Mouse (Mus musculus) midbrain, embryonic 15.5 days (tissue): ENCODE results near the gene Stoml2. TPM values are rescaled to one million over a fixed set of nuclear protein-coding genes. Genes with fewer than 3 reads are reported as not detected.
A peak's percentile ranks its signal among the peaks of the same experiment; 100 is the strongest.
"Not testable (repeated sequence)": the region's sequence is repeated elsewhere in the genome, so short reads cannot be mapped to it uniquely, and the experiment has no call there.

ENCODE experiments used
- ATAC-seq: fragments of 200-750 bp; cut with Nextera tagmentation; replicated peaks from 2 replicates; pipeline ENCODE4 v1.8.0; 2017; ENCODE audit warnings: moderate TSS enrichment
- H3K27ac ChIP-seq: fragments of 300-500 bp; sonication (generic); 2 replicates; pipeline ENCODE4 v1.5.1; 2015; ENCODE audit warnings: mild to moderate bottlenecking, inconsistent platforms
- H3K27me3 ChIP-seq: fragments of 300-500 bp; sonication (generic); replicated peaks from 2 replicates; pipeline ENCODE4 v1.6.1; 2015; ENCODE audit warnings: inconsistent platforms
- H3K36me3 ChIP-seq: fragments of 300-500 bp; sonication (generic); replicated peaks from 2 replicates; pipeline ENCODE4 v1.6.1; 2015; ENCODE audit warnings: inconsistent platforms
- H3K4me1 ChIP-seq: fragments of 300-500 bp; sonication (generic); 2 replicates; pipeline ENCODE4 v1.6.1; 2015; ENCODE audit warnings: inconsistent platforms
- H3K4me2 ChIP-seq: fragments of 300-500 bp; sonication (generic); 2 replicates; pipeline ENCODE4 v1.6.1; 2015; ENCODE audit warnings: inconsistent platforms, mild to moderate bottlenecking, moderate library complexity
- H3K4me3 ChIP-seq: fragments of 300-500 bp; sonication (generic); 2 replicates; pipeline ENCODE4 v1.5.1; 2015; ENCODE audit warnings: mild to moderate bottlenecking, inconsistent platforms
- H3K9ac ChIP-seq: fragments of 300-500 bp; sonication (generic); 2 replicates; pipeline ENCODE4 v1.6.1; 2015; ENCODE audit warnings: mild to moderate bottlenecking, inconsistent platforms
- H3K9me3 ChIP-seq: fragments of 300-500 bp; sonication (generic); 2 replicates; pipeline ENCODE4 v1.6.1; 2016; ENCODE audit warnings: inconsistent platforms
- WGBS: fragments of 180-500 bp; shearing (Covaris S2); methylation state at CpG from one replicate; pipeline ENCODE4 v1.1.7; 2015; ENCODE audit warnings: mixed read lengths; 5-methylcytosine and 5-hydroxymethylcytosine counted together
- polyA plus RNA-seq: library from polyadenylated mRNA; unstranded; fragments of >200 nt; fragmentation: Nextera tagmentation; extraction: Ambion mirVana; gene quantifications from 2 replicates; pipeline ENCODE4 v1.2.1, GENCODE M21; 2015

Stoml2 gene
- polyA plus RNA-seq, 1 experiment from 2014 or later = 218 TPM

- Histone ChIP-seq H3K4me1 (no peaks in the 10 kb centered on the region), H3K4me2 (no peak overlapping the region), H3K27ac (no peak overlapping the region), H3K36me3 (peaks cover 33% of the 10 kb centered on the region), H3K9ac (no peak overlapping the region), H3K4me3 (no peak overlapping the region), H3K9me3 (no peaks in the 10 kb centered on the region), H3K27me3 (no peaks in the 10 kb centered on the region)
- no peak for ATAC-seq
- WGBS = 94% methylated on average over 4 of the region's 4 CpGs
Measured at GRCm38 (mm10) chr4:43018156-43018555, 13.4 kb downstream of the Stoml2 start.

GRCm38 (mm10) chr4:43012091-43012490 is 19.4 kb downstream of the Stoml2 start:
- H3K4me2 ChIP-seq = no peak overlapping the region
- WGBS = 100% methylated on average over 1 of the region's 1 CpGs
- H3K9ac ChIP-seq = no peak overlapping the region
- ATAC-seq = no peak
- H3K4me3 ChIP-seq = no peak overlapping the region
- no peaks in the 10 kb centered on the region for H3K36me3 ChIP-seq
- no peaks in the 10 kb centered on the region for H3K27me3 ChIP-seq
- peaks cover 14% of the 10 kb centered on the region for H3K4me1 ChIP-seq
- H3K9me3 ChIP-seq = no peaks in the 10 kb centered on the region
- no peak overlapping the region for H3K27ac ChIP-seq

- Histone ChIP-seq H3K4me3 (peak within 1 kb of the TSS; percentile 84), H3K9ac (peak within 1 kb of the TSS; percentile 56), H3K36me3 (no peaks in the 10 kb centered on the region), H3K4me2 (peak within 1 kb of the TSS; percentile 88), H3K27me3 (no peaks in the 10 kb centered on the region), H3K9me3 (no peaks in the 10 kb centered on the region), H3K27ac (peak within 1 kb of the TSS; percentile 67), H3K4me1 (peaks cover 14% of the 10 kb centered on the region)
- peak; percentile 93 for ATAC-seq
- under 1% methylated on average over 37 of the region's 37 CpGs for WGBS
Measured at GRCm38 (mm10) chr4:43010161-43011038, 21.1 kb downstream of the Stoml2 start, which contains the start of gene Fancg. Gene Fancg (minus strand): TSS chr4:43010506.

GRCm38 (mm10) chr4:43005765-43006164 is 25.7 kb downstream of the Stoml2 start:
- Histone ChIP-seq H3K9me3 (no peaks in the 10 kb centered on the region), H3K4me1 (peaks cover 13% of the 10 kb centered on the region), H3K27ac (no peak overlapping the region), H3K36me3 (no peaks in the 10 kb centered on the region), H3K4me2 (no peak overlapping the region), H3K4me3 (no peak overlapping the region), H3K9ac (no peak overlapping the region), H3K27me3 (no peaks in the 10 kb centered on the region)
- 61% methylated on average over 2 of the region's 2 CpGs for WGBS
- ATAC-seq = no peak

- Histone ChIP-seq H3K4me1 (peaks cover 12% of the 10 kb centered on the region), H3K36me3 (no peaks in the 10 kb centered on the region), H3K4me3 (no peak overlapping the region), H3K9me3 (no peaks in the 10 kb centered on the region), H3K27ac (no peak overlapping the region), H3K27me3 (no peaks in the 10 kb centered on the region), H3K4me2 (no peak overlapping the region), H3K9ac (no peak overlapping the region)
- no peak for ATAC-seq
- WGBS = 100% methylated on average over 3 of the region's 3 CpGs
Measured at GRCm38 (mm10) chr4:43004951-43005350, 26.6 kb downstream of the Stoml2 start.

- ATAC-seq = no peak
- H3K9ac ChIP-seq = no peak overlapping the region
- H3K9me3 ChIP-seq = no peaks in the 10 kb centered on the region
- 74% methylated on average over 12 of the region's 12 CpGs for WGBS
- H3K4me2 ChIP-seq = no peak overlapping the region
- H3K36me3 ChIP-seq = no peaks in the 10 kb centered on the region
- H3K4me1 ChIP-seq = peaks cover 15% of the 10 kb centered on the region
- H3K27ac ChIP-seq = no peak overlapping the region
- H3K27me3 ChIP-seq = no peaks in the 10 kb centered on the region
- no peak overlapping the region for H3K4me3 ChIP-seq
Measured at GRCm38 (mm10) chr4:43002756-43003439, 28.6 kb downstream of the Stoml2 start.

GRCm38 (mm10) chr4:43001272-43001671 is 30.2 kb downstream of the Stoml2 start:
- no peaks in the 10 kb centered on the region for H3K9me3 ChIP-seq
- no peak overlapping the region for H3K4me3 ChIP-seq
- no peaks in the 10 kb centered on the region for H3K27me3 ChIP-seq
- no peak overlapping the region for H3K4me2 ChIP-seq
- no peak for ATAC-seq
- 81% methylated on average over 2 of the region's 2 CpGs for WGBS
- no peaks in the 10 kb centered on the region for H3K36me3 ChIP-seq
- H3K9ac ChIP-seq = no peak overlapping the region
- peaks cover 27% of the 10 kb centered on the region for H3K4me1 ChIP-seq
- peak overlapping the region; percentile 95 for H3K27ac ChIP-seq

GRCm38 (mm10) chr4:43000141-43000986 is 31.1 kb downstream of the Stoml2 start, which contains the start of gene Vcp:
Gene Vcp (minus strand): TSS chr4:43000507.
- WGBS = 1% methylated on average over 55 of the region's 56 CpGs
- Histone ChIP-seq H3K9ac (peak within 1 kb of the TSS; percentile 90), H3K4me2 (peak within 1 kb of the TSS; percentile 63), H3K4me1 (peaks cover 27% of the 10 kb centered on the region), H3K4me3 (peak within 1 kb of the TSS; percentile 88), H3K27ac (peak within 1 kb of the TSS; percentile 95)
- peak; percentile 99 for ATAC-seq
- not testable (repeated sequence) for H3K36me3 ChIP-seq, H3K27me3 ChIP-seq, H3K9me3 ChIP-seq

- H3K27me3 ChIP-seq = no peaks in the 10 kb centered on the region
- H3K9me3 ChIP-seq = no peaks in the 10 kb centered on the region
- peaks cover under 1% of the 10 kb centered on the region for H3K36me3 ChIP-seq
- peak overlapping the region; percentile 95 for H3K27ac ChIP-seq
- peaks cover 27% of the 10 kb centered on the region for H3K4me1 ChIP-seq
- under 1% methylated on average over 51 of the region's 51 CpGs for WGBS
- H3K4me3 ChIP-seq = peak overlapping the region; percentile 88
- peak; percentile 83 for ATAC-seq
- peak overlapping the region; percentile 90 for H3K9ac ChIP-seq
- H3K4me2 ChIP-seq = peak overlapping the region; percentile 63
Measured at GRCm38 (mm10) chr4:42999451-43000140, 31.9 kb downstream of the Stoml2 start.

- ATAC-seq = no peak
- Histone ChIP-seq H3K9me3 (no peaks in the 10 kb centered on the region), H3K9ac (peak overlapping the region; percentile 23; the same call in 1 of the 2 replicates), H3K4me3 (peak overlapping the region; percentile 88), H3K27me3 (no peaks in the 10 kb centered on the region), H3K27ac (no peak overlapping the region), H3K36me3 (peaks cover 16% of the 10 kb centered on the region), H3K4me1 (peaks cover 27% of the 10 kb centered on the region), H3K4me2 (peak overlapping the region; percentile 63)
- 64% methylated on average over 2 of the region's 2 CpGs for WGBS
Measured at GRCm38 (mm10) chr4:42998022-42998421, 33.5 kb downstream of the Stoml2 start.

- Histone ChIP-seq H3K4me1 (no peaks in the 10 kb centered on the region), H3K36me3 (peaks cover 92% of the 10 kb centered on the region), H3K9ac (no peak overlapping the region), H3K27ac (no peak overlapping the region), H3K27me3 (no peaks in the 10 kb centered on the region), H3K9me3 (no peaks in the 10 kb centered on the region), H3K4me2 (no peak overlapping the region), H3K4me3 (no peak overlapping the region)
- ATAC-seq = no peak
- 85% methylated on average over 1 of the region's 1 CpGs for WGBS
Measured at GRCm38 (mm10) chr4:42988296-42988695, 43.2 kb downstream of the Stoml2 start.
